Mouse (Mus musculus): ENCODE measurements around the gene Bank1. TPM values are rescaled to one million over a fixed set of nuclear protein-coding genes. Genes with fewer than 3 reads are reported as not detected.

The Bank1 gene
- polyA plus RNA-seq, 1 experiment from 2014 or later: 1.4 TPM

DNA sequence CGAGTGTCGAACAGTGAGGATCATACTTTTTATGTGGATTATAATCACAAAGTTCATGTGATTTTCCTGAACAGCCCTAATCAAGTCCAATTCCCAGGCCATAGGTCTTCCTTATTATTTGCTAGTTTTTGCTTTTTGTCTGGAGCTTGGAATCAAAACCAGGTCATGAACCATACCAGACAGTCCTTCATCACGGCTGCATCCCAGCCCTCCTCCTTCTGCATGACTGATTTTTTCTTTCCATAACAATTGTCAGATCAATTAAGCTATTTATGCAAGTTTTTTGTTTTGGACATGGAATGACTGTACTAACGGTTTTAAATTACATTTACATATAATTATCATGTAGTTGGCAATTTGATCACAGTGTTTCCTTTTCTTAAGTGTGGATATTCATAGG lies 315.2 kb downstream of the Bank1 start:
- DNase-seq (ENCODE audit: low spot score): no peak

GRCm38 (mm10) chr3:136007846-136008245 lies 318.0 kb downstream of the Bank1 start:
- DNase-seq (ENCODE audit: low spot score): no peak

DNA sequence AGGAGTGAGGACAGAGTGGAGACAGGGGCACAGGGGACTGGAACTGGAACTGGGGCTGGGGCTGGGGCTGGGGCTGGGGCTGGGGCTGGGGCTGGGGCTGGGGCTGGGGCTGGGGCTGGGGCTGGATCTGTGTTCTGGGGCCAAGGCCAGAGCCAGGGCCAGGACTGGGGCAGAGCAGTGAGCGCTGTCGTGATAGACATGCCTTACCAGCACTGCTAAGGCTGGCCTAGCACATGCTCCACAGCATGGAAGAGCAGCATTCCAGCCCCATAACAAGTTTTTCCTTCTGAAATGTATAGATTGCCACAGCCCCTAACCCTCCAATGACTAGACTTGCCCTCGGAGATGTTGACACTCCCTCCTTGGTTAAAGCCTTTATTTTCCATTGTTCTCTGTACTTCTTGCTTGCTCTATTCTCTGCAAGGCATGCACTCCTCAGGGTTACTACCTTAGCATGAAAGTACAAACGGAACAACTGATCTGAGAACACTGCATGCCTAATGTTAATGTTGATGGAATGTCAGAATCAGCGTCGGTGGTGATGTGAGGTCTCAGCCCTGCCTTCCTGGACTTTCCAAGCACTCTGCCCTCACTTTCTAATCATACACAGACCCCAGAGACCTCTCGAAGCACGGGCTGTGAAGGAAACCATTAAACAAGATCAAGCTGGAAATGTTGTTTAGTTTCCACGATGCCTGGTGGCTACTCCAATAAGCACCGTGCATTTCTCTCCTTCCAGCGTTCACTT lies 318.6 kb downstream of the Bank1 start:
- DNase-seq (ENCODE audit: low spot score): no peak
